Mouse (Mus musculus): ENCODE measurements around the gene Amt.

GRCm38 (mm10) chr9:108306571-108306980, 9.9 kb downstream of the Amt start:
- no peak for TF ChIP-seq CTCF (IDR thresholded peaks at IDR 0.05; ENCODE audit: insufficient read depth, low read depth, low read length)
- TF ChIP-seq POLR2A (IDR thresholded peaks at IDR 0.05; ENCODE audit: insufficient read depth, low read depth, low read length) = no peak
